Mouse (Mus musculus) intestine, embryonic 14.5 days (tissue): ENCODE results near the gene Gm10228. TPM values are rescaled to one million over a fixed set of nuclear protein-coding genes. Genes with fewer than 3 reads are reported as not detected.
"Not testable (repeated sequence)": the region's sequence is repeated elsewhere in the genome, so short reads cannot be mapped to it uniquely, and the experiment has no call there.

Source experiments
- ATAC-seq: fragments of 200-750 bp; cut with Nextera tagmentation; replicated peaks from 2 replicates; pipeline ENCODE4 v1.8.0; 2017; ENCODE audit warnings: low read depth, moderate number of reproducible peaks, moderate TSS enrichment, moderate library complexity; ENCODE audit not compliant: low FRiP score, low TSS enrichment
- DNase-seq: peaks from one replicate; pipeline ENCODE4 v3.0.0-alpha.2; 2018; ENCODE audit warnings: low spot score
- H3K27ac ChIP-seq: fragments of 300-500 bp; sonication (generic); 2 replicates; pipeline ENCODE4 v1.5.1; 2014; ENCODE audit warnings: low read depth, mild to moderate bottlenecking, control low read depth
- H3K27me3 ChIP-seq: fragments of 300-500 bp; sonication (generic); replicated peaks from 2 replicates; pipeline ENCODE4 v1.6.1; 2014; ENCODE audit warnings: low read length, control low read depth; ENCODE audit not compliant: control insufficient read depth, insufficient read depth
- H3K36me3 ChIP-seq: fragments of 300-500 bp; sonication (generic); 2 replicates; pipeline ENCODE4 v1.6.1; 2014; ENCODE audit warnings: low read length, control low read depth; ENCODE audit not compliant: control insufficient read depth, insufficient read depth
- H3K4me1 ChIP-seq: fragments of 300-500 bp; sonication (generic); replicated peaks from 2 replicates; pipeline ENCODE4 v1.6.1; 2014; ENCODE audit warnings: low read length, control low read depth, mixed read lengths; ENCODE audit not compliant: control insufficient read depth, insufficient read depth
- H3K4me2 ChIP-seq: fragments of 300-500 bp; sonication (generic); 2 replicates; pipeline ENCODE4 v1.6.1; 2014; ENCODE audit warnings: low read length
- H3K4me3 ChIP-seq: fragments of 300-500 bp; sonication (generic); 2 replicates; pipeline ENCODE4 v1.5.1; 2014; ENCODE audit warnings: low read depth, low read length, control low read depth, mixed read lengths
- H3K9ac ChIP-seq: fragments of 300-500 bp; sonication (generic); 2 replicates; pipeline ENCODE4 v1.6.1; 2014; ENCODE audit warnings: mild to moderate bottlenecking, low read length
- H3K9me3 ChIP-seq: fragments of 300-500 bp; sonication (generic); 2 replicates; pipeline ENCODE4 v1.6.1; 2016; ENCODE audit warnings: low read length, control low read depth; ENCODE audit not compliant: control insufficient read depth
- WGBS: fragments of 180-500 bp; shearing (Covaris S2); extraction: QIAGEN DNeasy Blood & Tissue Kit; methylation state at CpG from one replicate; pipeline ENCODE4 v1.1.7; 2014; 5-methylcytosine and 5-hydroxymethylcytosine counted together
- polyA plus RNA-seq: library from polyadenylated mRNA; unstranded; fragments of >200 nt; fragmentation: Nextera tagmentation; extraction: Ambion mirVana; gene quantifications from 2 replicates; pipeline ENCODE4 v1.2.1, GENCODE M21; 2014

Gm10228 gene
- polyA plus RNA-seq, result not detected in 2 replicates

GRCm38 (mm10) chr16:89041372-89041771 lies at the start of gene Gm10228:
Gene Gm10228, minus strand, starts transcription at chr16:89041472.
- not testable (repeated sequence) for ATAC-seq, H3K27ac ChIP-seq, H3K4me1 ChIP-seq, H3K9me3 ChIP-seq, H3K4me2 ChIP-seq, H3K36me3 ChIP-seq, H3K27me3 ChIP-seq, DNase-seq, H3K9ac ChIP-seq, H3K4me3 ChIP-seq
- WGBS, result 87% methylated on average over 2 of the region's 4 CpGs

- H3K4me3 ChIP-seq, H3K9me3 ChIP-seq, H3K27ac ChIP-seq, H3K27me3 ChIP-seq, H3K4me2 ChIP-seq, ATAC-seq, H3K4me1 ChIP-seq, H3K36me3 ChIP-seq, H3K9ac ChIP-seq: not testable (repeated sequence)
- 60% methylated on average over 2 of the region's 2 CpGs for WGBS
- peak; percentile 53 for DNase-seq
Observed at GRCm38 (mm10) chr16:89071041-89071440, 29.8 kb upstream of the Gm10228 start.

GRCm38 (mm10) chr16:89063902-89064301 lies 22.6 kb upstream of the Gm10228 start, which contains the start of gene 1110025L11Rik:
Gene 1110025L11Rik, minus strand, starts transcription at chr16:89064002.
- H3K27ac ChIP-seq, H3K27me3 ChIP-seq, ATAC-seq, H3K36me3 ChIP-seq, H3K4me3 ChIP-seq, H3K9me3 ChIP-seq, H3K4me1 ChIP-seq, H3K9ac ChIP-seq, DNase-seq, H3K4me2 ChIP-seq: not testable (repeated sequence)
- WGBS, result no CpG with 5 or more reads among the region's 2 CpGs

- Histone ChIP-seq H3K4me1 (no peaks in the 10 kb centered on the region), H3K9ac (no peak within 1 kb of the TSS), H3K36me3 (no peaks in the 10 kb centered on the region), H3K27me3 (no peaks in the 10 kb centered on the region), H3K4me2 (no peak within 1 kb of the TSS), H3K4me3 (no peak within 1 kb of the TSS), H3K9me3 (no peaks in the 10 kb centered on the region), H3K27ac (no peak within 1 kb of the TSS)
- no peak for ATAC-seq
- 87% methylated on average over 3 of the region's 3 CpGs for WGBS
- no peak for DNase-seq
Observed at GRCm38 (mm10) chr16:89047783-89048182, 6.5 kb upstream of the Gm10228 start, which contains the start of gene Krtap6-5. Gene Krtap6-5, minus strand, starts transcription at chr16:89047883.

- H3K4me3 ChIP-seq, ATAC-seq, H3K27ac ChIP-seq, DNase-seq, H3K36me3 ChIP-seq, H3K27me3 ChIP-seq, H3K9me3 ChIP-seq, H3K4me2 ChIP-seq, H3K4me1 ChIP-seq, H3K9ac ChIP-seq: not testable (repeated sequence)
- 88% methylated on average over 3 of the region's 3 CpGs for WGBS
Observed at GRCm38 (mm10) chr16:89031399-89031798, 9.9 kb downstream of the Gm10228 start, which contains the start of gene Krtap6-1. Gene Krtap6-1, plus strand, starts transcription at chr16:89031699.

- ATAC-seq, H3K9me3 ChIP-seq, H3K27ac ChIP-seq, DNase-seq, H3K9ac ChIP-seq, H3K4me1 ChIP-seq, H3K4me2 ChIP-seq, H3K4me3 ChIP-seq, H3K27me3 ChIP-seq, H3K36me3 ChIP-seq: not testable (repeated sequence)
- 94% methylated on average over 1 of the region's 3 CpGs for WGBS
Observed at GRCm38 (mm10) chr16:89014984-89015383, 26.3 kb downstream of the Gm10228 start, which contains the start of gene Gm10229. Gene Gm10229, plus strand, starts transcription at chr16:89015284.

GRCm38 (mm10) chr16:89013973-89014372 lies 27.3 kb downstream of the Gm10228 start:
- Histone ChIP-seq H3K4me1 (no peaks in the 10 kb centered on the region), H3K9me3 (no peaks in the 10 kb centered on the region), H3K27ac (no peak overlapping the region), H3K27me3 (no peaks in the 10 kb centered on the region), H3K9ac (no peak overlapping the region), H3K4me3 (no peak overlapping the region), H3K4me2 (no peak overlapping the region), H3K36me3 (no peaks in the 10 kb centered on the region)
- ATAC-seq, result no peak
- DNase-seq, result no peak
- 96% methylated on average over 3 of the region's 3 CpGs for WGBS

- no peak within 1 kb of the TSS for H3K4me2 ChIP-seq
- no peaks in the 10 kb centered on the region for H3K4me1 ChIP-seq
- no peak within 1 kb of the TSS for H3K27ac ChIP-seq
- DNase-seq (no peak), ATAC-seq (no peak)
- H3K27me3 ChIP-seq, result no peaks in the 10 kb centered on the region
- 88% methylated on average over 5 of the region's 5 CpGs for WGBS
- no peaks in the 10 kb centered on the region for H3K9me3 ChIP-seq
- H3K9ac ChIP-seq, result no peak within 1 kb of the TSS
- H3K4me3 ChIP-seq, result no peak within 1 kb of the TSS
- no peaks in the 10 kb centered on the region for H3K36me3 ChIP-seq
Observed at GRCm38 (mm10) chr16:89010659-89011058, 30.6 kb downstream of the Gm10228 start, which contains the start of gene Krtap22-2. Gene Krtap22-2, minus strand, starts transcription at chr16:89010759.
